Mouse (Mus musculus): ENCODE results near the gene Aen. TPM values are rescaled to one million over a fixed set of nuclear protein-coding genes. Genes with fewer than 3 reads are reported as not detected.

Gene Aen
- total and polyA plus RNA-seq, 3 experiments: 69.1 to 74.2 (median 72.9) TPM

- TF ChIP-seq UBTF (IDR thresholded peaks at IDR 0.05; ENCODE audit: low read depth, low read length) (no peak), POLR2A (IDR thresholded peaks at IDR 0.05; ENCODE audit: low read depth, low read length) (peak; percentile 32; the same call in 1 of the 2 replicates), USF2 (conservative IDR thresholded peaks at IDR 0.05; ENCODE audit: low read depth, low read length) (no peak), ELF1 (IDR thresholded peaks at IDR 0.05; ENCODE audit: low read depth, low read length) (no peak), MAZ (IDR thresholded peaks at IDR 0.05; ENCODE audit: low read depth, low read length) (no peak), CHD1 (IDR thresholded peaks at IDR 0.05; ENCODE audit: low read depth, low read length) (peak; percentile 81; the same call in 1 of the 2 replicates), E2F4 (IDR thresholded peaks at IDR 0.05; ENCODE audit: insufficient replicate concordance, low read depth, low read length) (0 out of 2 replicates have a peak, but pooled peaks have one; percentile 18), TBP (conservative IDR thresholded peaks at IDR 0.05; ENCODE audit: low read depth, low read length) (0 out of 2 replicates have a peak, but pooled peaks have one; percentile 9)
- H3K36me3 ChIP-seq (replicated peaks in 1 of 2; ENCODE audit: control insufficient read depth in 1 of 2, insufficient read depth in 1 of 2, low read length in 1 of 2): peaks cover 22 to 34% of the 10 kb centered on the region in 2 experiments
- H3K4me2 ChIP-seq (ENCODE audit: insufficient read depth, low read depth, poor library complexity, severe bottlenecking): peak overlapping the region; percentile 64
- in situ Hi-C loops (cut with MboI; ENCODE audit: low pct_ligation_motif_present, low pct_unique_long_range_greater_than_20kb, low sequenced_read_pairs) (no loop called here), dilution Hi-C loops (cut with MboI; ENCODE audit: extremely low pct_ligation_motif_present, extremely low pct_unique_long_range_greater_than_20kb, low sequenced_read_pairs) (no loop called here)
- H3K27me3 ChIP-seq (replicated peaks): no peaks in the 10 kb centered on the region
- H3K79me2 ChIP-seq (replicated peaks; ENCODE audit: control insufficient read depth, extremely low read depth, insufficient read depth, poor library complexity, severe bottlenecking): peaks cover 9% of the 10 kb centered on the region
- DNase-seq (ENCODE audit: extremely low read depth): peak; percentile 47
- H3K4me3 ChIP-seq (replicated peaks in 1 of 3; ENCODE audit: low read depth in 2 of 3, low read length in 2 of 3, poor library complexity in 1 of 3): peak overlapping the region; percentile 76 to 78 (median 77)
- H3K9ac ChIP-seq (ENCODE audit: insufficient read depth, low read depth): peak overlapping the region; percentile 94
- H3K27ac ChIP-seq (ENCODE audit: insufficient read depth, low read depth): peak overlapping the region; percentile 76
- H3K4me1 ChIP-seq (ENCODE audit: control insufficient read depth in 1 of 2, insufficient read depth in 2 of 2): peaks cover 3 to 16% of the 10 kb centered on the region in 2 experiments
- H3K9me3 ChIP-seq (replicated peaks; ENCODE audit: low read length): no peaks in the 10 kb centered on the region
Measured at GRCm38 (mm10) chr7:78846066-78846716, 49.5 kb upstream of the Aen start.

DNA sequence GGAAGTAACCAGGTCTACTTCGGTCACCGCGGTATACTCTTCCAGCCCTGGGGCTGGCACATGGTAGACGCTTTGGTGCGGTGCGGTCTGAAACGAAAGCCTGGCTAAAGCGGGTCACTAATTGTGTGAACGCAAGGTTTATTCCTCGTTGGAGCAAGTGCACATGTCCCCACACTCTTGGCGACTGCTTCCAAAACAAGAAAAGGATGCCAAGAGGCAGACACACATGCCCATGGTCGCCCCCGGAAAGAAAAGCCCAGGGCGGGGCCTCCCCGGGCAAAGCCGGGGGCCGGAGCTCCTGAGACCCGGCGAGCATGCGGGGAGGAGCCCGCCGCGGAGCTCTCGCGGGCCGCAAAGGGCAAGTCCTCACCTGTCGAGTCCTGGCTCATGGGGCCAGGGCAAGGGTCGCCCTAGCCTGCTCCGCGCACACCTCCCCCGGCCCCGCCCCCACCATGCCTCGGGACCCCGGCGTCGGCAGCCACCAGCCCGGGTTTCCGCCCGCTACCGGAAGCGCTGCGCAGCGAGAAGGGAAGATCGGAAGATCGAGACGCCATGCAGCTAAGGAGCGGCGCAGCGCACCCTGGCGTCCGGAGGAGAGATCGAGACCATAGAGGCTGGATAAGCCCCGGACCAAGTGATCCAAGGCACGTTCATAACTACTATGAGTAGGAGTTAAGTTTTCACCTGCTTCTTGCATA is 48.8 kb upstream of the Aen start, which contains the start of gene Det1:
TSS of gene Det1 (minus strand) at position 527 of the 698 bp plus-strand sequence.
- in situ Hi-C loops (cut with MboI; ENCODE audit: low pct_ligation_motif_present, low pct_unique_long_range_greater_than_20kb, low sequenced_read_pairs): no loop called here
- peak within 1 kb of the TSS; percentile 64 for H3K4me2 ChIP-seq (ENCODE audit: insufficient read depth, low read depth, poor library complexity, severe bottlenecking)
- peaks cover 8% of the 10 kb centered on the region for H3K79me2 ChIP-seq (replicated peaks; ENCODE audit: control insufficient read depth, extremely low read depth, insufficient read depth, poor library complexity, severe bottlenecking)
- H3K4me3 ChIP-seq (replicated peaks in 1 of 3; ENCODE audit: low read depth in 2 of 3, low read length in 2 of 3, poor library complexity in 1 of 3): peak within 1 kb of the TSS; percentile 76 to 78 (median 77)
- no peaks in the 10 kb centered on the region for H3K27me3 ChIP-seq (replicated peaks)
- H3K9me3 ChIP-seq (replicated peaks; ENCODE audit: low read length): no peaks in the 10 kb centered on the region
- H3K36me3 ChIP-seq (replicated peaks in 1 of 2; ENCODE audit: control insufficient read depth in 1 of 2, insufficient read depth in 1 of 2, low read length in 1 of 2): peaks cover 21 to 27% of the 10 kb centered on the region in 2 experiments
- dilution Hi-C loops (cut with MboI; ENCODE audit: extremely low pct_ligation_motif_present, extremely low pct_unique_long_range_greater_than_20kb, low sequenced_read_pairs): no loop called here
- H3K27ac ChIP-seq (ENCODE audit: insufficient read depth, low read depth): peak within 1 kb of the TSS; percentile 76
- DNase-seq (ENCODE audit: extremely low read depth): peak; percentile 93
- H3K4me1 ChIP-seq (ENCODE audit: control insufficient read depth in 1 of 2, insufficient read depth in 2 of 2): peaks cover 3 to 16% of the 10 kb centered on the region in 2 experiments
- H3K9ac ChIP-seq (ENCODE audit: insufficient read depth, low read depth): peak within 1 kb of the TSS; percentile 94
- TF ChIP-seq ELF1 (IDR thresholded peaks at IDR 0.05; ENCODE audit: low read depth, low read length) (peak; percentile 89), IRF4 (IDR thresholded peaks at IDR 0.05; ENCODE audit: low read depth, low read length) (peak; percentile 41; the same call in 1 of the 2 replicates), SMC3 (IDR thresholded peaks at IDR 0.05; ENCODE audit: low read depth, low read length) (0 out of 2 replicates have a peak, but pooled peaks have one; percentile 15), CHD1 (IDR thresholded peaks at IDR 0.05; ENCODE audit: low read depth, low read length) (0 out of 2 replicates have a peak, but pooled peaks have one; percentile 57), JUN (IDR thresholded peaks at IDR 0.05; ENCODE audit: insufficient read depth, low read depth, low read length) (no peak), RAD21 (IDR thresholded peaks at IDR 0.05; ENCODE audit: low read depth, low read length) (peak; percentile 5), CTCF (conservative IDR thresholded peaks at IDR 0.05 in 1 of 2, IDR thresholded peaks at IDR 0.05 in 1 of 2; ENCODE audit: low read depth in 2 of 2, low read length in 2 of 2) (peak; percentile 46 to 79), HCFC1 (IDR thresholded peaks at IDR 0.05; ENCODE audit: low read depth, low read length) (peak; percentile 91), BHLHE40 (IDR thresholded peaks at IDR 0.05; ENCODE audit: low read depth, low read length) (peak; percentile 58; the same call in 1 of the 2 replicates), TBP (conservative IDR thresholded peaks at IDR 0.05; ENCODE audit: low read depth, low read length) (0 out of 2 replicates have a peak, but pooled peaks have one; percentile 59), TCF12 (IDR thresholded peaks at IDR 0.05; ENCODE audit: low read depth, low read length) (peak; percentile 79), POLR2AphosphoS2 (IDR thresholded peaks at IDR 0.05; ENCODE audit: low read depth, low read length) (no peak), PAX5 (IDR thresholded peaks at IDR 0.05; ENCODE audit: low read length) (no peak), MXI1 (IDR thresholded peaks at IDR 0.05; ENCODE audit: low read depth, low read length) (peak; percentile 81; the same call in 1 of the 2 replicates), UBTF (IDR thresholded peaks at IDR 0.05; ENCODE audit: low read depth, low read length) (0 out of 2 replicates have a peak, but pooled peaks have one; percentile 63), POLR2A (IDR thresholded peaks at IDR 0.05; ENCODE audit: low read depth, low read length) (peak; percentile 61; the same call in 1 of the 2 replicates), ZNF384 (IDR thresholded peaks at IDR 0.05; ENCODE audit: low read depth, low read length) (0 out of 2 replicates have a peak, but pooled peaks have one; percentile 5), CHD2 (IDR thresholded peaks at IDR 0.05; ENCODE audit: low read length) (peak; percentile 73; the same call in 1 of the 2 replicates), ETS1 (conservative IDR thresholded peaks at IDR 0.05; ENCODE audit: low read depth, low read length) (peak; percentile 15; the same call in 1 of the 2 replicates), MAFK (IDR thresholded peaks at IDR 0.05; ENCODE audit: insufficient replicate concordance, low read length) (peak; percentile 15; the same call in 1 of the 2 replicates), MAZ (IDR thresholded peaks at IDR 0.05; ENCODE audit: low read depth, low read length) (peak; percentile 81; the same call in 1 of the 2 replicates), JUND (conservative IDR thresholded peaks at IDR 0.05; ENCODE audit: low read depth, low read length) (no peak), ZC3H11A (IDR thresholded peaks at IDR 0.05; ENCODE audit: low read depth, low read length) (no peak), USF2 (conservative IDR thresholded peaks at IDR 0.05; ENCODE audit: low read depth, low read length) (no peak), ZKSCAN1 (IDR thresholded peaks at IDR 0.05; ENCODE audit: borderline replicate concordance, low read depth, low read length) (no peak), USF1 (IDR thresholded peaks at IDR 0.05; ENCODE audit: low read depth, low read length) (no peak)

Measured in CH12.LX (cell line).